Mouse (Mus musculus) megakaryocyte, embryonic 14.5 days (primary cell): Measurements from ENCODE around the gene Gm20388. TPM values are rescaled to one million over a fixed set of nuclear protein-coding genes. Genes with fewer than 3 reads are reported as not detected.

ENCODE experiments used
- H3K27me3 ChIP-seq: replicated peaks from 2 replicates; pipeline ENCODE3; 2012; ENCODE audit warnings: inconsistent platforms
- H3K36me3 ChIP-seq: replicated peaks from 2 replicates; pipeline ENCODE3; 2012; ENCODE audit warnings: low read length, inconsistent platforms, mixed read lengths
- H3K4me1 ChIP-seq: 2 replicates; pipeline ENCODE4 v1.6.1; 2012; ENCODE audit warnings: inconsistent platforms
- H3K4me3 ChIP-seq: replicated peaks from 2 replicates; pipeline ENCODE3; 2012; ENCODE audit warnings: moderate library complexity, mild to moderate bottlenecking, inconsistent platforms
- H3K9me3 ChIP-seq: 2 replicates; pipeline ENCODE4 v1.6.1; 2012; ENCODE audit warnings: inconsistent platforms
- FLI1 ChIP-seq: IDR thresholded peaks from 2 replicates; pipeline ENCODE4 v1.6.1; 2012; ENCODE audit warnings: low read length, inconsistent platforms, mixed read lengths
- GATA1 ChIP-seq: IDR thresholded peaks from 3 replicates; pipeline ENCODE4 v1.6.1; 2012; ENCODE audit warnings: mixed read lengths, low read length, inconsistent platforms, borderline replicate concordance
- polyA plus RNA-seq: library from polyadenylated mRNA; stranded (reverse); fragments of >175 nt; gene quantifications from 2 replicates; pipeline ENCODE4 v1.2.3, GENCODE M21; 2012; ENCODE audit warnings: low replicate concordance; ENCODE audit not compliant: insufficient read depth

Gene Gm20388
- polyA plus RNA-seq, 1 experiment: 111 TPM

DNA sequence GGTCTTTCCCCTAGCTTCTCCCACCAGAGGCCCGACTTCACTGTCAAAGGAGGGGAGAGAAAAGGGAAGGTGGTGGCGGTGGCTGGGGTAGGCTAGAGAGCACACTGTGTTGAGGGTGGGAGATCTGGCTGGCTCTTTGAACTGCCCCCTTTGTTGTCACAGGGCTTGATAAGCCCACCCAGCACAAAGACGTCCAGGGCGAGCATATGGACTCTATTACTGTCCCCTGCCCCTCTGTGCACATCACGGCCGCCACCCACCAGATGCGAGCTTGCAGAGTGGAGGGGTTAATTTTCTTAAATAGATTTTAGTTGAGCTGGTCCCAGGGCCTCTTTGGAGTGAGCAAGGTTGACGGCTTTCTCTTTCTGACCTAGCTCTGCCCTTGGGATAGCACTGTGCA, 1450.5 kb downstream of the Gm20388 start:
- Histone ChIP-seq H3K4me3 (no peak overlapping the region), H3K4me1 (peaks cover 18% of the 10 kb centered on the region), H3K9me3 (peaks cover 31% of the 10 kb centered on the region), H3K27me3 (peaks cover 82% of the 10 kb centered on the region), H3K36me3 (no peaks in the 10 kb centered on the region)
- TF ChIP-seq FLI1 (no peak), GATA1 (no peak)

DNA sequence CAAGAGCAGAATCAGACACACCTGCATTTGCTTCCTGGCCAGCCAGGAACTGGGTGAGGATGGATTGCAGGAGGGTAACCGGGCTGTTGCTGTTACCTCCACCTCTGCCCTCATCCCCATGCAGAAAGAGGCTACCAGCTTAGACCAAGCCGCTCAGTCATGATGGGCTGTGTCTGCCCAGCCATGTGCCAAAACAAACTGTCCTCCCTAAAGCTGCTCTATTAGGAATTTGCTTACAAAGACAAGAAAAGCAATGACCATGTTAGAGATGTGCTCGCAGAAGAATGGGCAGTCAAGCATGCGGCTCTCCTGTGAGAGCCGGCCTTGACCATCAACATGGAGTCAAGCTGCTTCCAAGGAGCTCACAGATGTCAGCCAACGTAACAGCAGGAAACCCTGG, 1454.0 kb downstream of the Gm20388 start:
- TF ChIP-seq GATA1: no peak
- H3K4me1 ChIP-seq: peaks cover 7% of the 10 kb centered on the region
- H3K9me3 ChIP-seq: peaks cover 31% of the 10 kb centered on the region
- H3K4me3 ChIP-seq: no peak overlapping the region
- H3K27me3 ChIP-seq: peaks cover 85% of the 10 kb centered on the region
- no peaks in the 10 kb centered on the region for H3K36me3 ChIP-seq

DNA sequence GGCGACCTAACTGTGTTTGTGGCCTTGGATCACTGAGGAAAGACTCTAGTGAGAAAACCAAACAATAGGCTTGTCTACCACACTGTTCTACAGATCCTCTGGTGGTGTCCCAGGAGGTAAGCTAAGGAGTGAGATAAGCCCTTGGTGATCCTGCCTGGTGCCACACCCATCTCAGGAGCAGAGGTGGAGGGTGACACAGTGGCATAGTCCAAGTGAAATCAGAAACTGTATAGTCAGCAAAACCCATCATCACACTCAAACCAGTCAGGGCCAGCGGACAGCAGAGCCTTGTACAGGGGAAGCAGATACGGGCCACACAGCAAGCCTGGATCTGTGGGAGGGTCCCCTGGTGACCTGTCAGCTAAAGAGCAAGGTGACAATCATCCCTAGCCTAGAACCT, 1454.5 kb downstream of the Gm20388 start:
- H3K9me3 ChIP-seq: peaks cover 31% of the 10 kb centered on the region
- TF ChIP-seq FLI1 (no peak), GATA1 (no peak)
- H3K36me3 ChIP-seq: no peaks in the 10 kb centered on the region
- H3K27me3 ChIP-seq: peaks cover 85% of the 10 kb centered on the region
- no peak overlapping the region for H3K4me3 ChIP-seq
- peaks cover 2% of the 10 kb centered on the region for H3K4me1 ChIP-seq

GRCm38 (mm10) chr8:121366655-121367054, 1456.0 kb downstream of the Gm20388 start:
- TF ChIP-seq GATA1 (no peak), FLI1 (no peak)
- Histone ChIP-seq H3K9me3 (peaks cover 29% of the 10 kb centered on the region), H3K4me1 (no peaks in the 10 kb centered on the region), H3K4me3 (no peak overlapping the region), H3K27me3 (peaks cover 80% of the 10 kb centered on the region), H3K36me3 (no peaks in the 10 kb centered on the region)

DNA sequence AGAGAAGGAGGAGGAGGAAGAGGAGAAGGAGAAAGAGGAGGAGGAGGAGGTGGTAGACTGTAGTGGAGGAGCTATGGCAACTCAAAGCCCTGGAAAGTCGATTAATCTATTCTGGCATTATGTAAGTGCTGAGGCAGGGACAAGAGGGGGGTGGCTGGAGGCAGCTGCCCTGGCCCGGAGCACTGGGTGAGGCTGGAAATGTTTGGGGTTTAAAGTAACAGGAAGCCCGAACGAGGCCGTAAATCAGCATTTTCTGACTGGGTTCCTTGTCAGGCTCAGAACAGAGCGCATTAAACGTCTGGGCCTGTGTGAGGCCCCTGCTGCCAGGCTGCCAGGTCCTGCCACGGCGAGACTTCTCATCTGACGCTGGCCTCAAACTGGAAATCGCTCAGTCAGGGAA, 1458.2 kb downstream of the Gm20388 start:
- H3K4me3 ChIP-seq: no peak overlapping the region
- no peaks in the 10 kb centered on the region for H3K4me1 ChIP-seq
- no peaks in the 10 kb centered on the region for H3K36me3 ChIP-seq
- peaks cover 10% of the 10 kb centered on the region for H3K9me3 ChIP-seq
- TF ChIP-seq FLI1 (no peak), GATA1 (no peak)
- H3K27me3 ChIP-seq: peaks cover 83% of the 10 kb centered on the region

DNA sequence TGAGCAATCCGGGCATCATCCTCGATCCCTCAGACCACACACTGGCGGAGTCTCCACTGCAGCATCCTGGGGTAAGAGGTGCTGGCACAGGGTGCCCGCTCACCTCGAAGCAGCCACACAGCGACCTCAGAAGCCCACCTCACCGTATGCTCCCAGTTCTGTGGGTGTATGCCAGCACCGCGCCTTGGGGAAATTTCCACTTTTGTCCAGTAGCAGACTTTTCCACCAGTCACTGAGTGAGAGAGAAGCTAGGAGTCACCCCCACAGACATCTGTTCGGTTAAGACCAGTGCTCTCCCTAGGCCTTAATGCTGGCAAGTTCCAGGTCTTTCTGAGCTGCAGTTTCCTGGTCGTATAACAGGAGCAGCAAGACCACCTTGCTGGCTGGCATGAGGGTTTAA, 1458.7 kb downstream of the Gm20388 start:
- Histone ChIP-seq H3K4me1 (no peaks in the 10 kb centered on the region), H3K36me3 (no peaks in the 10 kb centered on the region), H3K9me3 (peaks cover 9% of the 10 kb centered on the region; the same call in 1 of the 2 replicates), H3K4me3 (no peak overlapping the region), H3K27me3 (peaks cover 83% of the 10 kb centered on the region)
- TF ChIP-seq FLI1: no peak
- no peak for TF ChIP-seq GATA1

GRCm38 (mm10) chr8:121371287-121371686, 1460.6 kb downstream of the Gm20388 start:
- H3K4me1 ChIP-seq: no peaks in the 10 kb centered on the region
- H3K4me3 ChIP-seq: no peak overlapping the region
- peaks cover 86% of the 10 kb centered on the region for H3K27me3 ChIP-seq
- no peaks in the 10 kb centered on the region for H3K36me3 ChIP-seq
- TF ChIP-seq GATA1: no peak
- TF ChIP-seq FLI1: no peak
- H3K9me3 ChIP-seq: peaks cover 5% of the 10 kb centered on the region; the same call in 1 of the 2 replicates

DNA sequence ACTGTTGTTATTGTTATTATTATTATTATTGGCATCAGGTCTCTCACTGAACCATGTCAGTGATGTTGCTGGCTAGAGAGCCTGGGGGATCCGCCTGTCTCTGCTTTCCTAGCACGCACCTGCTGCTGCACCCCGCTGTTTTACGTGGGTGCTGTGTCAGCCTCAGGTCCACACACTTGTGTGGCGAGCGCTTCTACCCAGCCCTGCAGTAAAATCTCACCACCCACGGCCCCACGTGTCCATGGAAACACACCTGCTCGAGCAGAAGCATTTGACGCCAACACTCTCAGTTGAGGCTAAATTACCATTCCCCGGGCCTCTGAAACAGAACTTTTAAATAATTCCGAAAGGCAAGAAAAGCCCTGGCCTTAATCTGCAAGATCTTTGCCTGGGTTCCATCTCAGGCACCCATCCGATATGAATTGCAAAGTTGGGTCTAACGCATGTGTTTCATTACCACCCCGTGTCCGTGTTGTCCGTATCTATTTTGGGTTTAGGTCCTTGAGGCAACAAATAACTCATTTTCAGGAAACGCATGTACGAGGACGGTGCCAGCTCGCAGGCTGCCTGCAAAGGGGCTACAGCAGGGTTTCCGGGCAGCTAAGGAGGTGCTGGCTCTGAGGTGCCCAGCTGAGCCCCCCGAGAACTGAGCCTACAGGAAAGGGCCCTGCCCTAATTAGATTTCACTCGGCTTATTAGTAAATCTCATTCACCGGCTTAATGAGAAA, 1461.4 kb downstream of the Gm20388 start:
- Histone ChIP-seq H3K9me3 (peaks cover 5% of the 10 kb centered on the region; the same call in 1 of the 2 replicates), H3K27me3 (peaks cover 84% of the 10 kb centered on the region), H3K4me3 (no peak overlapping the region), H3K36me3 (no peaks in the 10 kb centered on the region), H3K4me1 (no peaks in the 10 kb centered on the region)
- TF ChIP-seq FLI1 (no peak), GATA1 (no peak)

GRCm38 (mm10) chr8:121372639-121372986, 1462.0 kb downstream of the Gm20388 start:
- Histone ChIP-seq H3K4me3 (no peak overlapping the region), H3K9me3 (peaks cover 5% of the 10 kb centered on the region; the same call in 1 of the 2 replicates), H3K27me3 (peaks cover 82% of the 10 kb centered on the region), H3K36me3 (no peaks in the 10 kb centered on the region), H3K4me1 (no peaks in the 10 kb centered on the region)
- no peak for TF ChIP-seq FLI1
- TF ChIP-seq GATA1: no peak

- Histone ChIP-seq H3K27me3 (peaks cover 73% of the 10 kb centered on the region), H3K36me3 (no peaks in the 10 kb centered on the region)
Observed at GRCm38 (mm10) chr8:121374284-121374683, 1463.6 kb downstream of the Gm20388 start.

More at GRCm38 (mm10) chr8:121374284-121374683, 1463.6 kb downstream of the Gm20388 start:
- Histone ChIP-seq H3K4me3 (no peak overlapping the region), H3K9me3 (peaks cover 5% of the 10 kb centered on the region; the same call in 1 of the 2 replicates), H3K4me1 (no peaks in the 10 kb centered on the region)
- no peak for TF ChIP-seq FLI1
- TF ChIP-seq GATA1: no peak
